Mouse (Mus musculus) lung, adult 2 months (tissue): ENCODE data around the gene Cdc34b. TPM values are rescaled to one million over a fixed set of nuclear protein-coding genes. Genes with fewer than 3 reads are reported as not detected.
A peak's percentile ranks its signal among the peaks of the same experiment; 100 is the strongest.

Source experiments
- DNase-seq: peaks from one replicate; pipeline ENCODE4 v3.0.0; 2022
- H3K4me1 ChIP-seq: fragments of 200-500 bp; 2 replicates; pipeline ENCODE4 v1.6.1; 2011; ENCODE audit warnings: low read length; ENCODE audit not compliant: control insufficient read depth, insufficient read depth
- H3K4me3 ChIP-seq: fragments of 200-500 bp; replicated peaks from 2 replicates; pipeline ENCODE3; 2011; ENCODE audit warnings: low read depth, mild to moderate bottlenecking, control low read depth, low read length; ENCODE audit errors: extremely low read depth
- CTCF ChIP-seq: fragments of 200-500 bp; IDR thresholded peaks from 2 replicates; pipeline ENCODE4 v1.5.1; 2011; ENCODE audit warnings: mild to moderate bottlenecking, low read length, control low read depth; ENCODE audit not compliant: insufficient read depth
- POLR2A ChIP-seq: fragments of 200-500 bp; IDR thresholded peaks from 2 replicates; pipeline ENCODE4 v1.6.1; 2011; ENCODE audit warnings: low read depth, mild to moderate bottlenecking, control low read depth, low read length, borderline replicate concordance; ENCODE audit errors: extremely low read depth
- WGBS: fragments of 180-500 bp; shearing (Covaris S2); methylation state at CpG from one replicate; pipeline ENCODE4 v1.1.7; 2018; 5-methylcytosine and 5-hydroxymethylcytosine counted together
- polyA plus RNA-seq: library from polyadenylated mRNA; depleted of rRNA; stranded (reverse); fragments of >200 nt; gene quantifications from 2 replicates; pipeline ENCODE4 v1.2.3, GENCODE M21; 2012; rRNA removed

Gene Cdc34b
- polyA plus RNA-seq, 1 experiment: 0.15 TPM

DNA sequence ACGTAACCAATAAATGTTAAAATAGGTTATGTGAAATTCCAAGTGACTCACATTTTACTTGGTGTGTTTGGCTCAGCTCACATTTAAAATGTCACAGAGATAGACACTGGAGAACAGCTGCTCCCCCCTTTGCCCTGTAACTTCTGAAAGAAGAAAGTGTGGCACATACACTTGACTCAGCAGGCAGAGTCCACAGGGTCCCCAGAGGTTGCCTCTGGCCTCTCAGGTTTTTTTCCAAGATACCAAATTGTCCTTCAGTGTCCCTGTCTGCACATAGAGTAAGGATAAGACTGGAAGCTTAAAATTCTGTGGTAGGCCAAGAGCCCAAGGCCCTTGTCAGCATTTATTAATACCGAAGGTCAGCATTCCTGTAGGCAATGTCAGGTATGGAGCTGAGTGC is 25.7 kb downstream of the Cdc34b start:
- DNase-seq: no peak
- 94% methylated on average over 2 of the region's 2 CpGs for WGBS
- Histone ChIP-seq H3K4me1 (no peaks in the 10 kb centered on the region), H3K4me3 (no peak overlapping the region)
- TF ChIP-seq CTCF (no peak), POLR2A (no peak)

DNA sequence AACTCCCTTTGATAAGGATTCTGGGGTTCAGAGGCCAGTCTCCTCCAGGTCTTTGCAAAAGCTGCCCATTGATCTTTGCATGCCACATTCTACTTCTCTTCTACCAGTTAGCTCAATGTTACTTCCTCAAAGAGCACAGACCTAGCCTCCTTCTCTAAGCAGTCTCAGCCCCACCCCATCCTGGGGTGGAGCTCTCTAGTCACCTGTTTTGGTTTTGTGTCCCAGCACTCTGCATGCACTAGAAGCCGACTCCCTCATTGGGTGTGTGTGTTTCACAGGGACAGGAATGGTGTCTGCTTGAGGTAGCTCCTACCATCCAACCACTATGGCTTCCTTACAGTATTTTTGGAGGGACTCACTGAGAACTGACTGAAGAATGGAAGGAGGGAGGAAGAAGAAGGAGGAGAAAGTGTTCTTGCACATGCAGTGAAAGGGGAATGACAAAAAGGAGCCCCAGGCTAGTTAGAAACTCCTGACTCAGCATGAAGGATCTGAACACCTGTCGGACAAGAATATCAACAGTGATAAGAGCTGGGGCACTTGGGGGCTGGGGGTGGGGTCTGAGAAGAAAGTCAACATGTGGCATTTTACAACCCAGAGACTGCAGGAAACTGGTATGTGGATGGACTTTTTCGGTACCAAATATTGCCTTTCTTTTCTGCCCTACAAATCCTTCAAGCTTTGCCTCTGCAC is 30.9 kb downstream of the Cdc34b start:
- H3K4me1 ChIP-seq: no peaks in the 10 kb centered on the region
- no peak overlapping the region for H3K4me3 ChIP-seq
- WGBS: 59% methylated on average over 3 of the region's 3 CpGs
- TF ChIP-seq POLR2A: no peak
- no peak for TF ChIP-seq CTCF
- no peak for DNase-seq

DNA sequence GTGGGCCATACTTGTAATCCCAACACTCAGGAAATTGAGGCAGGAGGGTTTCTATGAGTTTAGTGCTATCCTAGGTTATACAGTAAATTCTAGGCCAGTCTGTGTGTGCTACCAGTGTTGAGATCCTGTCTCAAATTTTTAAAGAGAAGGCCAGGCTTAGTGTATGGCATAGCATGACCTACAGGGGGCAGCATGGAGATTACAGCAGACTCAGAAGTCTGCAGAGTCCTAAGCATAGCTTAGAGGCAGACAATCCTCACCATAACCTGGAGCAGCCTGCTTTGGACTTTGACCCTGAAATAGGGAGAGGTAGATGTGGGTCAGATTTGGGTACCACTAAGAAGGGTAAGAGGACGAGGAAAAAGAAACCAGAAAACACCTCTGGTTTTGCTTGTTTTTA is 32.3 kb downstream of the Cdc34b start:
- 83% methylated on average over 1 of the region's 1 CpGs for WGBS
- TF ChIP-seq CTCF (no peak), POLR2A (no peak)
- DNase-seq: no peak
- H3K4me1 ChIP-seq: no peaks in the 10 kb centered on the region
- no peak overlapping the region for H3K4me3 ChIP-seq

DNA sequence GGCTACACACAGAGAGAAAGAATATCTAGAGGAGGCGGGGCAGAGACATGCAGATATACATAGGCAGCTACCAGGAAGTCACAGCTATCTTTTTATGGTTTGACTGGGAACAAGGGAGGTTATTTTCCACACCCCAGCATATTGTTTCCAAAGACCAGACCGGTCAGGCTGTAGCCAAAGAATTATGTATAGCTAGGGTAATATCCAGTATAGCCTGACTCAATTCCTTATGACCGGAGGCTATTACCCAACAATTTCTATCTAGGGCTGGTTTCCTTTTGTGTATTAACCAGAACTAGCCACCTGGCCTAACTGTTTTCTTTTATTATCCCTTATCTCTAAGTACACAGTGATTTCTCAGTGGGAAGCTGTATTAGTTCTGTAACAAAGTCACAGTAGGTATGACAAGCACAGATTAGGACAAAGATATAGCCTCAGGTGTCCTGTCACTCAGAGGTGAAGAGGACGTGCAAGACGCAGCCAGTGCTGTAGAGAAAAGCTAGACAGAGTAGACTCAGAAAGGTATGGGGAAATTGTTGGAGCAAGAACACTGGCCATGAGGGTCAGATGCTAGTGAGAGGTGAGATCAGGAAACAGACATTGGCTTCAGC is 33.4 kb downstream of the Cdc34b start:
- 84% methylated on average over 5 of the region's 5 CpGs for WGBS
- DNase-seq: no peak
- no peak for TF ChIP-seq POLR2A
- no peak for TF ChIP-seq CTCF
- Histone ChIP-seq H3K4me1 (no peaks in the 10 kb centered on the region), H3K4me3 (no peak overlapping the region)

DNA sequence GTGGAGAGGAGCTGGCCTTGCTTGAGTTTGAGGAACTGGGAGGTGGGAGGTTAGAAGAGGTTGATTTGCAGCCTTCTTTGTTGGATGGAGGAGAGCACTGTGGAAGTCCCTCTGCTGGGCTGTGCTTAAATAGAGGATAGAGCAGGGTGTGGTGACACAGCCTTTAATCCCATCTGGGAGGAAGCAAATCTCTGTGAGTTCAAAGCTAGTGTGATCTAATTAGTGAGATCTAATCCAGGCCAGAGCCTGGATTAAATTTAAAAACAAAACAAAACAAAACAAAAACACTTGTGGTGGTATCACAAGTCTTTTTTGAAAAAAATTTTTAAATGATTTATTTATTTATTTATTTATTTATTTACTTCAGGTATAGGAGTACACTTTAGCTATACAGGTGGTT is 41.0 kb downstream of the Cdc34b start, which contains the start of gene Tmem92:
Tmem92 (minus strand) TSS at position 101 of the 400 bp plus-strand sequence.
- H3K4me1 ChIP-seq: no peaks in the 10 kb centered on the region
- TF ChIP-seq POLR2A: no peak
- H3K4me3 ChIP-seq: no peak within 1 kb of the TSS
- no peak for DNase-seq

DNA sequence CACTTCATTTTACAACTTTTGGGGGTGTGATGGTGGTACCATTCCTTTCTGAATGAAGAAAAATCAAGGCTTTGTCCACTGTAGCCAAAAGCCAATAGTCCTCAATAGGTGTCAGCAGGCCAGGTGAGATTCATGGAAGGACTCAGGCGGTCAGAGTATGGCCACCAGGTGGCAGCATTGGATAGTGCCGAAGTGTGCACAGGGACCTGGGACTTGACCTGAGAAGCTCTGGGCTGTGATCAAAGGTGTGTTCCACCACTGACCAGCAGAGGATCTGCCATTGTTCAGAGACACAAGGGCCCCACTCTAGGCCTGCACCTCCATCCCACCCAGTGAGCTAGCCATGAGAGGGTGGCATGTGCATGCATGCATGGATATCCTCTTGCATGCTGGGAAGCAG is 43.7 kb downstream of the Cdc34b start:
- Histone ChIP-seq H3K4me1 (no peaks in the 10 kb centered on the region), H3K4me3 (no peak overlapping the region)
- peak; percentile 70 for DNase-seq
- WGBS: 9% methylated on average over 2 of the region's 2 CpGs
- TF ChIP-seq POLR2A: no peak
- peak; percentile 73 for TF ChIP-seq CTCF

DNA sequence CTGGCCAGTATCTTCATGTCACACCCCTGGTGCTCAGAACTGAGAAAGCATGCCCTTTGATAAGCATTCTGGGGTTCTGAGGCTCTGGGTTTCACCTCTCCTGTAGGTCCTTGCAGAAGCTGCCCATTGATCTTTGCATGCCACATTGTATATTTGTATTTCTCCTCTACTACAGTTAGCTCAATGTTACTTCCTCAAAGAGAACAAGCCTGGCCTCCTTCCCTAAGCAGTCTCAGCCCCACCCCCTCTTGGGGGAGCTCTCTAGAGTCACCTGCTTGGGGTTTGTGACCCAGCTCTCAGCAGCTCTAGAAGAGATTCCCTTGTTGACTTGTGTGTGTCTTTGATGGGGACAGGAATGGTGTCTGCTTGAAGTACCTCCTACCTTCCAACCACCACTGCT is 50.1 kb downstream of the Cdc34b start:
- no peak for DNase-seq
- TF ChIP-seq CTCF (no peak), POLR2A (no peak)

More for the DNA sequence above, 50.1 kb downstream of the Cdc34b start:
- H3K4me3 ChIP-seq: no peak overlapping the region
- no peaks in the 10 kb centered on the region for H3K4me1 ChIP-seq

Other genes starting within 250 kb of the Cdc34b start
- 60.0 and 62.2 TPM in 2 replicates for gene Epn3, start 241.8 kb upstream of the Cdc34b start, polyA plus RNA-seq
- gene Mycbpap, start 220.0 kb upstream of the Cdc34b start, polyA plus RNA-seq: 5.8 and 7.6 TPM in 2 replicates
- gene Rsad1, start 192.5 kb upstream of the Cdc34b start, polyA plus RNA-seq: 10.3 and 12.7 TPM in 2 replicates
- 32.6 and 38.8 TPM in 2 replicates for gene Chad, start 176.7 kb upstream of the Cdc34b start, polyA plus RNA-seq
- 28.0 and 35.2 TPM in 2 replicates for gene Acsf2, start 139.9 kb upstream of the Cdc34b start, polyA plus RNA-seq
- 41.4 and 46.3 TPM in 2 replicates for gene Lrrc59, start 112.0 kb upstream of the Cdc34b start, polyA plus RNA-seq
- gene Mrpl27, start 88.0 kb upstream of the Cdc34b start, polyA plus RNA-seq: 32.8 and 34.7 TPM in 2 replicates
- gene Eme1, start 87.8 kb upstream of the Cdc34b start, polyA plus RNA-seq: 0.11 and 0.51 TPM in 2 replicates
- 38.4 and 41.1 TPM in 2 replicates for gene Xylt2, start 64.3 kb upstream of the Cdc34b start, polyA plus RNA-seq
- not detected in 2 replicates for gene Gm11541, start 37.3 kb upstream of the Cdc34b start, polyA plus RNA-seq
- gene Tmem92, start 40.9 kb downstream of the Cdc34b start, polyA plus RNA-seq: not detected in 2 replicates
- gene Col1a1, start 194.4 kb downstream of the Cdc34b start, polyA plus RNA-seq: 108 and 115 TPM in 2 replicates
- not detected in 2 replicates for gene Hils1, start 225.8 kb downstream of the Cdc34b start, polyA plus RNA-seq
- 19.9 and 54.4 TPM in 2 replicates for gene Sgca, start 234.5 kb downstream of the Cdc34b start, polyA plus RNA-seq
- gene Ppp1r9b, start 249.3 kb downstream of the Cdc34b start, polyA plus RNA-seq: 58.7 and 67.7 TPM in 2 replicates